Comparison of ENCODE assay signal across 8 mouse cellular contexts in genomic region chr6:122810022-122810614, GRCm38 (mm10). TPM values are rescaled to one million over a fixed set of nuclear protein-coding genes. Genes with fewer than 3 reads are reported as not detected.
A peak's percentile ranks its signal among the peaks of the same experiment; 100 is the strongest.
DNase-seq lines count a peak whose midpoint lies in the region; ATAC-seq lines count a peak whose summit lies in the region.

No protein-coding gene starts in this region.

- H3K4me1 ChIP-seq in heart, embryonic 15.5 days (replicated peaks) = peaks cover 10% of the 10 kb centered on the region; the same call in 1 of the 2 replicates
- peaks cover 5% of the 10 kb centered on the region; the same call in 1 of the 2 replicates for H3K4me1 ChIP-seq in embryonic facial prominence, embryonic 15.5 days
- peaks cover 10% of the 10 kb centered on the region for H3K4me1 ChIP-seq in limb, embryonic 10.5 days
- H3K4me1 ChIP-seq in neural tube, embryonic 15.5 days = peaks cover 12% of the 10 kb centered on the region

- peak overlapping the region; percentile 55 for H3K9ac ChIP-seq in heart, embryonic 15.5 days
- H3K9ac ChIP-seq in embryonic facial prominence, embryonic 15.5 days = peak overlapping the region; percentile 37
- peak overlapping the region; percentile 52 for H3K9ac ChIP-seq in neural tube, embryonic 15.5 days (replicated peaks)

- intact Hi-C loops in heart, postnatal 36 days (cut with DNase I) = loop anchor here (2.0 to 5.0 kb wide), 3 partner anchors 17 to 208 kb away; partner anchors contain the start of genes Apobec1 and Necap1

- peak overlapping the region; percentile 76 for H3K4me3 ChIP-seq in heart, embryonic 15.5 days
- peak overlapping the region; percentile 77 for H3K4me3 ChIP-seq in embryonic facial prominence, embryonic 15.5 days (replicated peaks)
- H3K4me3 ChIP-seq in limb, embryonic 10.5 days = peak overlapping the region; percentile 73
- H3K4me3 ChIP-seq in neural tube, embryonic 15.5 days (replicated peaks) = peak overlapping the region; percentile 77

- no peaks in the 10 kb centered on the region for H3K27me3 ChIP-seq in heart, embryonic 15.5 days
- no peaks in the 10 kb centered on the region for H3K27me3 ChIP-seq in embryonic facial prominence, embryonic 15.5 days
- no peaks in the 10 kb centered on the region for H3K27me3 ChIP-seq in limb, embryonic 10.5 days (ENCODE audit: low read depth, poor library complexity, severe bottlenecking)
- peaks cover 5% of the 10 kb centered on the region; the same call in 1 of the 2 replicates for H3K27me3 ChIP-seq in neural tube, embryonic 15.5 days (replicated peaks)

- no peak for ATAC-seq in heart, embryonic 15.5 days (replicated peaks; ENCODE audit: insufficient number of reproducible peaks, insufficient read depth, low FRiP score, low read depth)
- ATAC-seq in CD4-positive, CD25-positive, alpha-beta regulatory T cell, adult 4 months = peak; percentile 50
- no peak for ATAC-seq in embryonic facial prominence, embryonic 15.5 days (ENCODE audit: insufficient number of reproducible peaks, low FRiP score, low TSS enrichment, low read depth)
- peak; percentile 1; the same call in 1 of the 2 replicates for ATAC-seq in neural tube, embryonic 15.5 days (ENCODE audit: low FRiP score)

- peak overlapping the region; percentile 78 for H3K4me2 ChIP-seq in heart, embryonic 15.5 days
- H3K4me2 ChIP-seq in embryonic facial prominence, embryonic 15.5 days (replicated peaks) = peak overlapping the region; percentile 68
- peak overlapping the region; percentile 74 for H3K4me2 ChIP-seq in neural tube, embryonic 15.5 days

- no peak for DNase-seq in heart, postnatal 36 days
- no peak for DNase-seq in limb, embryonic 10.5 days (ENCODE audit: low spot score)
- DNase-seq in urinary bladder, postnatal 4 days (ENCODE audit: low spot score in 2 of 2) = no peak
- no peak for DNase-seq in gastrocnemius, adult 8-10 months (ENCODE audit: low spot score in 2 of 2)

- H3K9me3 ChIP-seq in heart, embryonic 15.5 days (replicated peaks) = no peaks in the 10 kb centered on the region
- H3K9me3 ChIP-seq in embryonic facial prominence, embryonic 15.5 days (replicated peaks) = no peaks in the 10 kb centered on the region
- H3K9me3 ChIP-seq in limb, embryonic 10.5 days (replicated peaks) = no peaks in the 10 kb centered on the region
- H3K9me3 ChIP-seq in neural tube, embryonic 15.5 days (replicated peaks) = no peaks in the 10 kb centered on the region

- WGBS in heart, embryonic 15.5 days = 1% methylated on average over 11 of the region's 11 CpGs
- under 1% methylated on average over 11 of the region's 11 CpGs for WGBS in embryonic facial prominence, embryonic 15.5 days
- 1% methylated on average over 11 of the region's 11 CpGs for WGBS in limb, embryonic 10.5 days
- 0% methylated on average over 11 of the region's 11 CpGs for WGBS in neural tube, embryonic 15.5 days

- peak overlapping the region; percentile 99 for H3K27ac ChIP-seq in heart, embryonic 15.5 days
- H3K27ac ChIP-seq in embryonic facial prominence, embryonic 15.5 days (replicated peaks) = peak overlapping the region; percentile 100
- peak overlapping the region; percentile 96 for H3K27ac ChIP-seq in limb, embryonic 10.5 days
- H3K27ac ChIP-seq in neural tube, embryonic 15.5 days (replicated peaks) = peak overlapping the region; percentile 98

- H3K36me3 ChIP-seq in heart, embryonic 15.5 days = no peaks in the 10 kb centered on the region
- no peaks in the 10 kb centered on the region for H3K36me3 ChIP-seq in embryonic facial prominence, embryonic 15.5 days
- H3K36me3 ChIP-seq in limb, embryonic 10.5 days = no peaks in the 10 kb centered on the region
- no peaks in the 10 kb centered on the region for H3K36me3 ChIP-seq in neural tube, embryonic 15.5 days

RNA-seq across cellular contexts. Expression of gene Slc2a3, which starts 8.7 kb away (rescaled TPM):
- polyA plus RNA-seq in heart, embryonic 15.5 days (2015; fragmentation: Nextera tagmentation; extraction: Ambion mirVana) = 8.4 and 12.2 TPM in 2 replicates
- total RNA-seq in heart, postnatal 36 days (2021) = 1 to 10 TPM; 1.6 to 2.0 TPM
- polyA plus RNA-seq in CD4-positive, CD25-positive, alpha-beta regulatory T cell, adult 4 months (2017; shearing (Covaris generic)) = 100 to 1,000 TPM; 103 to 138 TPM
- polyA plus RNA-seq in embryonic facial prominence, embryonic 15.5 days (2015; fragmentation: Nextera tagmentation; extraction: Ambion mirVana) = 30.2 and 40.2 TPM in 2 replicates
- polyA plus RNA-seq in limb, embryonic 10.5 days (2016; fragmentation: Nextera tagmentation; extraction: Ambion mirVana) = 61.3 and 74.0 TPM in 2 replicates
- 47.9 and 50.6 TPM in 2 replicates for polyA plus RNA-seq in neural tube, embryonic 15.5 days (2015; fragmentation: Nextera tagmentation; extraction: Ambion mirVana)
- 10 to 100 TPM in 2 of 4 experiments, 1 to 10 TPM in 2; 3.6 to 12.3 (median 10.4) TPM for total RNA-seq in gastrocnemius, adult 8-10 months (2022)

RNA-seq across cellular contexts. Expression of gene Foxj2, which starts 9.6 kb away (rescaled TPM):
- 5.0 and 6.7 TPM in 2 replicates for polyA plus RNA-seq in heart, embryonic 15.5 days (2015; fragmentation: Nextera tagmentation; extraction: Ambion mirVana)
- total RNA-seq in heart, postnatal 36 days (2021) = 10 to 100 TPM; 33.4 to 34.7 TPM
- polyA plus RNA-seq in CD4-positive, CD25-positive, alpha-beta regulatory T cell, adult 4 months (2017; shearing (Covaris generic)) = 1 to 10 TPM; 8.5 to 9.2 TPM
- polyA plus RNA-seq in embryonic facial prominence, embryonic 15.5 days (2015; fragmentation: Nextera tagmentation; extraction: Ambion mirVana) = 7.4 and 8.3 TPM in 2 replicates
- polyA plus RNA-seq in limb, embryonic 10.5 days (2016; fragmentation: Nextera tagmentation; extraction: Ambion mirVana) = 1.7 and 3.2 TPM in 2 replicates
- 7.1 and 7.4 TPM in 2 replicates for polyA plus RNA-seq in neural tube, embryonic 15.5 days (2015; fragmentation: Nextera tagmentation; extraction: Ambion mirVana)
- total RNA-seq in gastrocnemius, adult 8-10 months (2022) = 10 to 100 TPM; 23.3 to 27.1 (median 26.4) TPM

RNA-seq across cellular contexts. Expression of gene C3ar1, which starts 45.8 kb away (rescaled TPM):
- polyA plus RNA-seq in heart, embryonic 15.5 days (2015; fragmentation: Nextera tagmentation; extraction: Ambion mirVana) = 2.8 and 4.3 TPM in 2 replicates
- 1 to 10 TPM; 3.0 to 5.0 TPM for total RNA-seq in heart, postnatal 36 days (2021)
- under 1 TPM; 0.18 to 0.27 TPM for polyA plus RNA-seq in CD4-positive, CD25-positive, alpha-beta regulatory T cell, adult 4 months (2017; shearing (Covaris generic))
- polyA plus RNA-seq in embryonic facial prominence, embryonic 15.5 days (2015; fragmentation: Nextera tagmentation; extraction: Ambion mirVana) = 4.0 and 4.1 TPM in 2 replicates
- polyA plus RNA-seq in limb, embryonic 10.5 days (2016; fragmentation: Nextera tagmentation; extraction: Ambion mirVana) = 0.73 and 1.2 TPM in 2 replicates
- polyA plus RNA-seq in neural tube, embryonic 15.5 days (2015; fragmentation: Nextera tagmentation; extraction: Ambion mirVana) = 2.1 and 2.2 TPM in 2 replicates
- total RNA-seq in gastrocnemius, adult 8-10 months (2022) = under 1 TPM; 0.15 to 0.83 (median 0.42) TPM

Comparison
In these comparisons a context has a peak if more than half of its experiments do, and no peak if none do; other contexts are left out.
1. ATAC-seq: peak in CD4-positive, CD25-positive, alpha-beta regulatory T cell, adult 4 months (single experiment) and neural tube, embryonic 15.5 days (single experiment); none in heart, embryonic 15.5 days (single experiment) and embryonic facial prominence, embryonic 15.5 days (single experiment).
2. Peak in every context shown above with its lines, with median percentiles within 50 percentile points of each other: H3K27ac ChIP-seq, H3K4me2 ChIP-seq, H3K4me3 ChIP-seq and H3K9ac ChIP-seq.